Mouse (Mus musculus) bone marrow, adult 2 months (tissue): ENCODE results near the gene Diablo. TPM values are rescaled to one million over a fixed set of nuclear protein-coding genes. Genes with fewer than 3 reads are reported as not detected.

Source experiments
- H3K27ac ChIP-seq: fragments of 200-500 bp; 2 replicates; pipeline ENCODE4 v1.5.1; 2012; ENCODE audit warnings: low read depth, mild to moderate bottlenecking, control low read depth, inconsistent platforms, low read length; ENCODE audit not compliant: control insufficient read depth, poor library complexity, insufficient read depth
- H3K4me1 ChIP-seq: fragments of 200-500 bp; 2 replicates; pipeline ENCODE4 v1.6.1; 2011; ENCODE audit warnings: low read length; ENCODE audit not compliant: control insufficient read depth, insufficient read depth
- H3K4me3 ChIP-seq: fragments of 200-500 bp; replicated peaks from 2 replicates; pipeline ENCODE3; 2011; ENCODE audit warnings: mild to moderate bottlenecking, low read depth, low read length, control low read depth; ENCODE audit not compliant: control insufficient read depth
- CTCF ChIP-seq: fragments of 200-500 bp; IDR thresholded peaks from 2 replicates; pipeline ENCODE4 v1.5.1; 2011; ENCODE audit warnings: low read length, control low read depth; ENCODE audit not compliant: control insufficient read depth, insufficient read depth
- POLR2A ChIP-seq: fragments of 200-500 bp; IDR thresholded peaks from 2 replicates; pipeline ENCODE4 v1.6.1; 2011; ENCODE audit warnings: low read depth, mild to moderate bottlenecking, control low read depth, low read length, borderline replicate concordance; ENCODE audit not compliant: control insufficient read depth
- WGBS: fragments of 180-500 bp; shearing (Covaris S2); methylation state at CpG from one replicate; pipeline ENCODE4 v1.1.7; 2018; 5-methylcytosine and 5-hydroxymethylcytosine counted together
- polyA plus RNA-seq: library from polyadenylated mRNA; stranded (reverse); fragments of >200 nt; gene quantifications from 2 replicates; pipeline ENCODE4 v1.2.4, GENCODE M21; 2011; ENCODE audit warnings: low replicate concordance; ENCODE audit not compliant: missing spikeins, insufficient read depth, insufficient read length

Gene Diablo
- polyA plus RNA-seq, result 26.6 and 36.7 TPM in 2 replicates

GRCm38 (mm10) chr5:123523692-123524392 is at the start of gene Diablo:
Gene Diablo (minus strand): TSS chr5:123524176.
- H3K4me1 ChIP-seq, result peaks cover 2% of the 10 kb centered on the region
- TF ChIP-seq CTCF, result no peak
- TF ChIP-seq POLR2A, result peak; percentile 91; the same call in 1 of the 2 replicates
- WGBS, result under 1% methylated on average over 82 of the region's 82 CpGs
- H3K4me3 ChIP-seq, result peak within 1 kb of the TSS; percentile 95
- peak within 1 kb of the TSS; percentile 75 for H3K27ac ChIP-seq

GRCm38 (mm10) chr5:123573362-123573761 is 49.4 kb upstream of the Diablo start:
- no peak overlapping the region for H3K27ac ChIP-seq
- TF ChIP-seq CTCF (no peak), POLR2A (no peak)
- H3K4me1 ChIP-seq, result no peaks in the 10 kb centered on the region; the same call in 1 of the 2 replicates
- no peak overlapping the region for H3K4me3 ChIP-seq
- WGBS, result 60% methylated on average over 8 of the region's 8 CpGs

- H3K4me1 ChIP-seq, result no peaks in the 10 kb centered on the region; the same call in 1 of the 2 replicates
- WGBS, result under 1% methylated on average over 54 of the region's 54 CpGs
- TF ChIP-seq POLR2A (peak; percentile 95), CTCF (0 out of 2 replicates have a peak, but pooled peaks have one; percentile 11)
- H3K4me3 ChIP-seq, result peak within 1 kb of the TSS; percentile 94
- H3K27ac ChIP-seq, result peak within 1 kb of the TSS; percentile 69
Measured at GRCm38 (mm10) chr5:123572357-123573186, 48.6 kb upstream of the Diablo start, which contains the start of gene Vps33a. Gene Vps33a (minus strand): TSS chr5:123573038.

GRCm38 (mm10) chr5:123561128-123561527 is 37.2 kb upstream of the Diablo start:
- TF ChIP-seq POLR2A, result no peak
- no peak for TF ChIP-seq CTCF
- H3K4me1 ChIP-seq, result no peaks in the 10 kb centered on the region
- 91% methylated on average over 11 of the region's 11 CpGs for WGBS
- H3K27ac ChIP-seq, result no peak overlapping the region
- no peak overlapping the region for H3K4me3 ChIP-seq

- Histone ChIP-seq H3K4me1 (no peaks in the 10 kb centered on the region), H3K4me3 (no peak overlapping the region), H3K27ac (no peak overlapping the region)
- no peak for TF ChIP-seq POLR2A
- WGBS, result 90% methylated on average over 8 of the region's 8 CpGs
Measured at GRCm38 (mm10) chr5:123559588-123559987, 35.6 kb upstream of the Diablo start.

- Histone ChIP-seq H3K4me1 (no peaks in the 10 kb centered on the region), H3K4me3 (no peak overlapping the region), H3K27ac (no peak overlapping the region)
- 63% methylated on average over 2 of the region's 2 CpGs for WGBS
- no peak for TF ChIP-seq POLR2A
- TF ChIP-seq CTCF, result no peak
Measured at GRCm38 (mm10) chr5:123556451-123556850, 32.5 kb upstream of the Diablo start.

GRCm38 (mm10) chr5:123555693-123556092 is 31.7 kb upstream of the Diablo start:
- WGBS, result 71% methylated on average over 7 of the region's 7 CpGs

GRCm38 (mm10) chr5:123533801-123534200 is 9.8 kb upstream of the Diablo start:
- 94% methylated on average over 10 of the region's 10 CpGs for WGBS
- Histone ChIP-seq H3K27ac (no peak overlapping the region), H3K4me1 (no peaks in the 10 kb centered on the region), H3K4me3 (no peak overlapping the region)
- TF ChIP-seq CTCF (no peak), POLR2A (no peak)

More at GRCm38 (mm10) chr5:123555693-123556092, 31.7 kb upstream of the Diablo start:
- H3K4me3 ChIP-seq, result no peak overlapping the region
- TF ChIP-seq CTCF (no peak), POLR2A (no peak)
- H3K4me1 ChIP-seq, result no peaks in the 10 kb centered on the region
- H3K27ac ChIP-seq, result no peak overlapping the region
